Mouse (Mus musculus) urinary bladder, adult 2 months (tissue): ENCODE results near the gene Wwox. TPM values are rescaled to one million over a fixed set of nuclear protein-coding genes. Genes with fewer than 3 reads are reported as not detected.

ENCODE experiments used
- DNase-seq: peaks from one replicate; pipeline ENCODE4 v3.0.0; 2022; ENCODE audit warnings: low spot score
- polyA plus RNA-seq: library from polyadenylated mRNA; depleted of rRNA; stranded (reverse); fragments of >200 nt; gene quantifications from 2 replicates; pipeline ENCODE4 v1.2.3, GENCODE M21; 2012

The Wwox gene
- polyA plus RNA-seq, 1 experiment: 7.9 TPM

DNA sequence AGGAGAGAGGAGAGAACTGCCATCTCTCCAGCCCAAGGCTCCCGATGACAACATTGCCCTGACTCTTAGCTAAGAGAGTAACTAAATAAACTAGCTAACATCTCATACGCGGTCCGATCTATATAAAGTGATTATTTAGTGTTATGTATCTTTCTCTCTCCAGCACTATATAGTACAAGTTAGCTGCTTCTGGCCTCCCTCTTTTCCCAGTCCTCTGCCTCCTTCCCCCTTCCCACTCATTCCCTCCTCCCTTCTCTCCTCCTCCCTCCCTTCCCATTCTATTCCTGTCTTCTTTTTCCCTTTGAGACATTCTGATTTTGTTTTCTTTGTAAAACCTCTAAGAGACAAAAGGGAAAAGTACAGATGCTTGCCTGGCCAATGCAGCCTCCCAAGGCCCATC, 414.3 kb downstream of the Wwox start:
- no peak for DNase-seq

DNA sequence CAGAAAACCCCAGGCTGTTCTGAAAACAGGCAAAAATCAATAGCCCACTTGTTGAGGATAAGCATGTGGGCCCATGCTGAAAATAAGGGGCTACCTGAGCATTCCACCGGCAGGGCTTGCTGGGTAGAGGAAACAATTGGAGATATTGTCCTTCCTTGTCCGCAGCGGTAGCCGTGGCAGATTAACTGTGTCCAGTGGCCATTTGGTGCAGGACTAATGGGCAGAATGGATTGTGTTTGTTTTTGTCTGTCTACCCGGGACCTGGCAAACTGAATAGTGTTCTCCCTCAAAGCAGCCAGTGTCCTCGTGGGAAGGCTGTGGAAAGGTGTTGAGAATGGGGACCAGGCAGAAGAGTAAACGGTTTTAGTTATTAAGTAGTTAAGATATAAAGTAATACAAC, 416.4 kb downstream of the Wwox start:
- no peak for DNase-seq

GRCm38 (mm10) chr8:114865911-114866310, 426.5 kb downstream of the Wwox start:
- DNase-seq: no peak

- no peak for DNase-seq
These were observed 429.9 kb downstream of the Wwox start for GRCm38 (mm10) chr8:114869321-114869720.

GRCm38 (mm10) chr8:114870410-114870809, 431.0 kb downstream of the Wwox start:
- DNase-seq: no peak

DNA sequence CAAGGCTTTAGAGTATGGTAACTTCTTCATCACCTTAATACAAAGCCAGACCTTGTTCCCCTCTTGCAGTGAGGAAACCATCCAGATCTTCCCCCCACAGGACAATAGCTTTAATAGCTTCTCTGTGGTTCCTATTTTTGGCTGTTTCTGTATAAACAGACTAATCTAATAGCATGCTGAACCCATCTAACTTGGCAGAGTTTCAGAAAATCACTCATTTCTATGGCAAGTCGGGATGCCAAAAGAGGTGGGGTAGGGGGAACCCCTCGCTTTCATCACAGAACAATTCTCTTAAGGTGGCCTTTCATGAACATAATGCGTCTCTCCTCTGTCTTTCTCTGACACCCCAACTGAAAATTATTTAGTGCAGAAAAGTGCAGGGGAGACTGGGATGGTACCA, 433.0 kb downstream of the Wwox start:
- DNase-seq: no peak

DNA sequence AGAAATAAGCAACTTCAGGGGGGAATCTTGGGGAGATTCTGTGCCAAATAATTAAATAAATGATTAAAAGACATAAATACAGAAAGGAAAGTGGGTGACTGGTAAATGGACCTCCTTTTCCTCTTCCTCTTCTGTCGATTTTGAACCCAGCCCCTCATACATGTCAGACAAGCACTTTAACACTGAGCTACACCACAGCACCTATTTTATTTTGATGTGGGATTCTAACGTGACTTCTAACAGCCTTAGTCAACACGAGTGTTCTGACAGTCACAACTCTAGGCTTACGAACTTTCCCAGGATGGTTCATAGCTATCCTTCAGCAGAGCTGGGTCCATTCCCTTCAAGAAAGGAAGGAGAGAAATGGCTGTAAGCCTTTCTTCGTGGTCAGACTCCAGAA, 435.7 kb downstream of the Wwox start:
- no peak for DNase-seq

DNA sequence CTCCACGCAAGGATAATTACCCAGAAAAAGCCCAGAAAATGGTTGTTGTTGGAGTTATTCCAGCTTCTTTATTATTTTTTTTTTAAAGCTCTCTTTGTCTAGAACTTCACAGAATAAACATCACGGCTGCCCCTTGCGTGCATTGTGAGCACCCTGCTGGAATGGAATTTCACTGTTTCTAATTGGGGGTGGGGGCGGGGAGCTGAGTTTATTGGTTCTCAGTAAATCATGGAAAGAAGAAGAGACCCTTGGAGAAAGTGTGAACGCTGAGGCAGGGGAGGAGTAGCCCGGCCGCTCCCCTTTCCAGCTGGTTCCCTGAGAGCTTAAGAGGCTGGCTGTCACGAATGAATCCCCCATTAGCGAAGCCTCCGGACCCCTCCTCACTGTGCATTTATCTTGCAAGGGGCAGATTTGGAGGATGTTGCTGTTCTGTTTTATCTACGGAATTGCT, 436.7 kb downstream of the Wwox start:
- DNase-seq: no peak

DNA sequence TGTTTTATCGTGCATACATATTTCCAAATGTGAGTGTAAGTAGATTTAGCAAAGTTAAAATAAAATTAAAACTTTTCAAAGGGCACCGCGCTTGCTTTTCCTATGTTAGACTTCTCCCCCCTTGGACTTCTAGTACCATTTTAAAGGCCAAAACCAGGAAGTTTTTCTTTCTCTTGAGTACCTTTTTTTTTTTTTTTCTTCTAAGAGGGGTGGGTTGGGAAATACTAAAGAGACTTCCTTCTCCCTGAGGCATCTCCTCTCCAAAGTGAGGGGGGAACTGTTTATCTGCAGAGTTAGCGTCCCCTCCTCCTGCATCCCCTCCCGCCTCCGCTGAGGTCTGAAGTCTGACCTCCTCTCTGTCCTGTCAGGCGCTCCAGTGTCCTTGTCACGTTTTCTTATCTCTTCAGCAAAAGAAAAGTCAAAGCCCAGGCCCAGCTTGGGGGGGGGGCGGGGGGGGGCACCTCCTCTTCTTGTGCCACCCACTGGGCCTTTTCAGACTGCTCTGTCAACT, 437.3 kb downstream of the Wwox start:
- no peak for DNase-seq

- DNase-seq: no peak
These were observed 437.8 kb downstream of the Wwox start for GRCm38 (mm10) chr8:114877234-114877633.

- no peak for DNase-seq
These were observed 439.2 kb downstream of the Wwox start for GRCm38 (mm10) chr8:114878449-114879276.

DNA sequence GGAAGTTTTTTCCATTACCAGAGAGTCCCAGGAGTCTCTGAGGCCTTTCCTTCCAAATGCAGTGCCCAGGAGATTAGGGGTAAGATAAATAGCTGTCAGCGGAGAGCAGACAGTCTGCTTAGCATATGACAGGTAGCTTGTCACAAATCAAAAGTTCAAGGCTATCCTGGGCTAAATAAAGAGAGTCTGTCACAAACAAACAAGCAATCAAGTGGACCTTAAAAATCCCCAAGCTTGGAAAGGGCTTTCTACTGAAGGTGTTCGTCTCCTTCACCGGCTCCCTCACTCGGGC, 439.8 kb downstream of the Wwox start:
- no peak for DNase-seq

DNA sequence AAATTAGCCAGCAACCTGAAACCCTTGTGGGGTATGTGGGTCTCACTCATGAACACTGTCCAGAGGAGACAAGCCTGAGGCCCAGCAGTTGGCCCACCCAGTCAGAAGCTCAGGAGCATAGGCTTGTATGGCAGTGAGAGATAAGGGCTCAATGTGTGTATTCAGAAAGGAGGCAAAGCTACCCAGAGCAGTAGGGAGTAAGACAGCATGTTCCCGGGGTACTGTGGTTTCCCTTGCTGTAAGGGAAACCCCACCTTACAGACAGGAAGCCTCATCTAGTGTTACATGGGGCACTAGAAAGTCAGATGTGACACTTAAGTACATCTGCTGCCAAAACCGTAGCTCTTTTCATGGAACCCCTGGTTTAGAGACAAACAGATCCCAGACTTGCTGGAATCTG, 440.2 kb downstream of the Wwox start:
- no peak for DNase-seq

GRCm38 (mm10) chr8:114880475-114881135, 441.1 kb downstream of the Wwox start:
- DNase-seq: no peak

DNA sequence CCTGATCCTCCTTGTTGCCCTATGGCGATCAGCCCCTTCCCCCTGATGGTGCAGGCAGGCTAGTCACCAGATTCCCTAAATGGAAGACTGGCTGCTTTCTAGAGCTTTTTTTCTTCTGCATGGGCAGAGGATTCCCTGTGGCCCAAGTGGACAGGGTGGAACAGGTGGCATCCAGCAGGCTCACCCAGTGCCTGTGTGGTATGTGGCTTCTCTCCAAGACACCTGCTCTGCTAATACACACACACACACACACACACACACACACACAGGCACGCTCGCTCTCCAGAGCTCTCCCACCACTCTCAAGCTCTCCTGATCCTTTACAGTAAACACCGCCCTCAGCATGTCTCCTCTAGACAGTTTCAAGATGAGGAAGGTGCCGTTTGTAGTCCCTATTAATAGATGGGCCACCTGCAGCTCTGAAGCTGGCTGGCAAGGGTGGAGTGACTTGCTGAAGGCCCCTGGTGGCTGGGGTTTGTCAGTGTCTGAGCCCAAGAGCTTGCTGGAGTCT, 442.5 kb downstream of the Wwox start:
- DNase-seq: no peak

DNA sequence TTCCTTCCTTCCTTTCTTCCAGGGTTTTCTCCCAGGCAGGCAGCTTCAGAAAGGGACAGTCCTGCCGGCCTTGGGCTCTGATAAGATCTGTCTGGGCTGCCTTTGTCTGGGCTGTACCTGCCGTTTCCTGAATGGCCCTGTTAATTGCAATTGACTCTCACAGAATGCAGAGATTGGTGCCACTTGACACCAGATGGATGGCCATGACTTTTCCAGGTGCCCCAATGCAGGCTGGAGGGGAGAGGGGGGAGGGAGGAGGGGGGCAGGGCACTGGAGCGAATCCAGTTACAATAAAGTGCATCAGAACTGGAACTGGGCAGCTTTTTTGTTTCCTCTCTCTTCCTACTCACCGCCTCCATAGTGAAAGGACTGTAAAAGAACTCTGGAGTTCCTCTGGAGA, 443.0 kb downstream of the Wwox start:
- DNase-seq: no peak

DNA sequence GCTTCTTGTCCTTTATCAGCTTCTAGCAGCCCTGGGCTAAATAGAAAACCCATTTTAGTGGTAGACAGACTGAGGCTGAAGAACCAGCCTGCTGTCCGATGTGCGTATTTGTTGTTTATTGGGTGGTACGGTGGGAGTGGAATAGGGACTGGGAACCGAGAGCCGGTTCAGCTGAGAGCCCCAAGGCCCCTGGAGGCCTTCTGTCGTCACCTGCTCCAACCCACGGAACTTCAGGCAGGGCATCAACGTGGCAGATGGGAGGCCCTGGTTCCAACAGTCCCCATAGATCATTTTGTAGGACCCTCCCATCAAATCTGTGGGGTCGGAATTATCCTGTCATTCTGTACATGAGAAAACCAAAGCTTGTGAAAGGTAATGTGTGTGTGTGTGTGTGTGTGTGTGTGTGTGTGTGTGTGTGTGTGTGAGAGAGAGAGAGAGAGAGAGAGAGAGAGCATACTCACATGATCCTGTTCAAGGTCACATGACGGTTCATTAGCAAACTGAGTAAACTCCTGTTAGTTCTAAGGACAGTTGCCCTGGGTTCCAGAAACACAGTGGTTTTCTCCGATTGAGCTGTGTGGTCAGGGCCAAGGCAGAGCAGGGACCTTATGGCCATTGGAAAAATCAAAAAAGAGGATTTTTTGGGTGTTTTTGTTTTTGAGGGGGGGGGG, 443.6 kb downstream of the Wwox start:
- no peak for DNase-seq

GRCm38 (mm10) chr8:114883967-114884366, 444.5 kb downstream of the Wwox start:
- DNase-seq: no peak

DNA sequence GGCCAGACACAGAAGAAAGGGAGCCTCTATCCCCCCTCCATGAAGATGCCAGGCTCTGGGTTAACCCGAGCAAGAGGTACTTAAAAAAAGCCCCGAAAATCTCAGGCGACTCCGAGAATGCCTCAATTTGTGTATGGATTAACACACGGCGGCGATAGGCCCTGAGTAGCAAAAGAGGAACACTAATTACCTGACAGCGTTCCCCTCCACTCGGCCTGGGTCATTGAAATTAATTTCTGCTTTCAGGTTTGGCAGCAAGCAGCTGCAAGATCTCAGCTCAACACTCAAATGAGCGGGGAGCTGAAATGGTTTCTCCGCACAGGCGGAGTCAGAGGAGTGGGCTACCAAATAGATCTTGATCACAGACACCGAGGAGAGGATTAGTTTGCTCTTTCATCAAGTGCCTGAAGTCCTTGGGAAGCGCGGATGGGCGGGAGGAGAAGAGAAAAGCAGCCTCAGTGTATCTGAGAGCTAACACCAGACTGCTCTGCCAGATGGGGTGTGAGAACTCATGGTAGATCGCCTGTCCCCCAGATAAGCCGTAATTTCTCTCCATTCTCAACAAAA, 445.7 kb downstream of the Wwox start:
- no peak for DNase-seq

DNA sequence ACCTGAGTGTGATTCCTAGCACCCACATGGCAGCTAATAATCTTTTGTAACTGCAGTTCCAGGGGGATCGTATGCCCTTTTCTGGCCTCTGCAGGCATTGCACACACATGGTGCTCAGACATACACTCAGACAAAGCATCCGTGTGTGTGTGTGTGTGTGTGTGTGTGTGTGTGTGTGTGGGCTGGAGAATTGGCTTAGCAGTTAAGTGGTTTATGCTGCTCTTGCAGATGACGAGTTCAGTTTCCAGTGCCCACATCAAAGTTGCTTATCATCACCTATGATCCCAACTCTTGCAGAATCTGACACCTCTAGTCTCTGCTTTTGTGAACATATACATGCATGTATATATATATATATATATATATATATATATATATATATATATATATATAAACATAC, 448.9 kb downstream of the Wwox start:
- no peak for DNase-seq

GRCm38 (mm10) chr8:114889578-114890374, 450.3 kb downstream of the Wwox start:
- DNase-seq: no peak
